ENCODE assay signal across 13 mouse cellular contexts in genomic region chr7:74464638-74465037, GRCm38 (mm10).
DNase-seq lines count a peak whose midpoint lies in the region; ATAC-seq and TF ChIP-seq lines count a peak whose summit lies in the region.
"Had no signal": no experiment of that assay in that cellular context is flagged by ENCODE, and none has a peak within 500 bp of the region (broad histone marks: within the 10 kb centered on the region; RNA-seq: fewer than 3 reads in every experiment).

No protein-coding gene starts in this region.

- no peaks in the 10 kb centered on the region for H3K27me3 ChIP-seq in lung, postnatal 0 days (replicated peaks; ENCODE audit: insufficient read depth, low read length)
- no peaks in the 10 kb centered on the region for H3K27me3 ChIP-seq in heart, embryonic 10.5 days (ENCODE audit: insufficient read depth, poor library complexity, severe bottlenecking)
- H3K27me3 ChIP-seq: forebrain, embryonic 12.5 days; limb, embryonic 15.5 days had no signal

- TF ChIP-seq CTCF in lung, postnatal 0 days (IDR thresholded peaks at IDR 0.05) = no peak
- no peak for TF ChIP-seq CTCF in lung, adult 2 months (IDR thresholded peaks at IDR 0.05; ENCODE audit: insufficient read depth, low read length)

- TF ChIP-seq EP300 in lung, postnatal 0 days (IDR thresholded peaks at IDR 0.05) = no peak

- H3K9me3 ChIP-seq in lung, postnatal 0 days (ENCODE audit: low read length) = no peaks in the 10 kb centered on the region
- H3K9me3 ChIP-seq in heart, embryonic 10.5 days = no peaks in the 10 kb centered on the region
- H3K9me3 ChIP-seq: forebrain, embryonic 12.5 days; limb, embryonic 15.5 days had no signal

- H3K4me1 ChIP-seq in lung, postnatal 0 days (ENCODE audit: insufficient read depth, low read depth, low read length) = peaks cover 2% of the 10 kb centered on the region; the same call in 1 of the 2 replicates
- peaks cover 2% of the 10 kb centered on the region for H3K4me1 ChIP-seq in lung, adult 2 months (ENCODE audit: control insufficient read depth, insufficient read depth, low read length)
- H3K4me1 ChIP-seq in heart, embryonic 10.5 days = peaks cover 62% of the 10 kb centered on the region

- ATAC-seq in lung, postnatal 0 days = peak; percentile 55
- ATAC-seq in erythroblast, adult 5-6 weeks (replicated peaks; ENCODE audit: low FRiP score, poor library complexity, severe bottlenecking) = no peak
- ATAC-seq: intestine, embryonic 16.5 days had no signal

- no peak for TF ChIP-seq POLR2A in lung, adult 2 months (IDR thresholded peaks at IDR 0.05; ENCODE audit: borderline replicate concordance, extremely low read depth, low read depth, low read length)

- DNase-seq in lung, postnatal 0 days (ENCODE audit: low spot score) = no peak
- no peak for DNase-seq in lung, adult 2 months
- peak; percentile 30 to 53 for DNase-seq in adrenal gland, postnatal 36 days
- no peak for DNase-seq in heart, embryonic 10.5 days (ENCODE audit: low spot score)
- DNase-seq in retina, embryonic 14.5 days (ENCODE audit: low spot score) = peak; percentile 32
- no peak for DNase-seq in kidney, adult 18-20 months
- no peak for DNase-seq in testis, postnatal 10 days (ENCODE audit: low spot score)
- DNase-seq: layer of hippocampus, postnatal 36 days had no signal

- no peak overlapping the region for H3K9ac ChIP-seq in lung, postnatal 0 days (replicated peaks; ENCODE audit: low read depth)
- H3K9ac ChIP-seq: forebrain, embryonic 12.5 days; limb, embryonic 15.5 days had no signal

- H3K36me3 ChIP-seq in lung, postnatal 0 days (ENCODE audit: insufficient read depth, low read length) = no peaks in the 10 kb centered on the region
- no peaks in the 10 kb centered on the region for H3K36me3 ChIP-seq in heart, embryonic 10.5 days
- H3K36me3 ChIP-seq: forebrain, embryonic 12.5 days; limb, embryonic 15.5 days had no signal

- H3K27ac ChIP-seq in lung, postnatal 0 days (ENCODE audit: low read length) = no peak overlapping the region
- H3K27ac ChIP-seq in heart, embryonic 10.5 days = peak overlapping the region; percentile 54; the same call in 1 of the 2 replicates
- H3K27ac ChIP-seq: forebrain, embryonic 12.5 days; limb, embryonic 15.5 days; macrophage had no signal

- 69% methylated on average over 7 of the region's 7 CpGs for WGBS in lung, postnatal 0 days
- WGBS in lung, adult 2 months = 70% methylated on average over 7 of the region's 7 CpGs
- WGBS in heart, embryonic 10.5 days = 42% methylated on average over 7 of the region's 7 CpGs

- no peak overlapping the region for H3K4me3 ChIP-seq in lung, postnatal 0 days (ENCODE audit: low read depth, low read length)
- H3K4me3 ChIP-seq in lung, adult 2 months (replicated peaks; ENCODE audit: extremely low read depth, low read depth, low read length) = no peak overlapping the region
- H3K4me3 ChIP-seq in heart, embryonic 10.5 days = no peak overlapping the region
- H3K4me3 ChIP-seq: forebrain, embryonic 12.5 days; limb, embryonic 15.5 days had no signal

- H3K4me2 ChIP-seq in lung, postnatal 0 days (replicated peaks; ENCODE audit: low read depth, low read length) = no peak overlapping the region
- H3K4me2 ChIP-seq: forebrain, embryonic 12.5 days; limb, embryonic 15.5 days had no signal

Comparison
In these comparisons a context has a peak if more than half of its experiments do, and no peak if none do; other contexts are left out.
1. DNase-seq: peak in adrenal gland, postnatal 36 days (2 of 2) and retina, embryonic 14.5 days (single experiment); none in lung, postnatal 0 days (single experiment), lung, adult 2 months (single experiment), heart, embryonic 10.5 days (single experiment), kidney, adult 18-20 months (single experiment) and testis, postnatal 10 days (single experiment).